Mouse (Mus musculus): ENCODE data around the gene Sp4.

Sp4 gene

DNA sequence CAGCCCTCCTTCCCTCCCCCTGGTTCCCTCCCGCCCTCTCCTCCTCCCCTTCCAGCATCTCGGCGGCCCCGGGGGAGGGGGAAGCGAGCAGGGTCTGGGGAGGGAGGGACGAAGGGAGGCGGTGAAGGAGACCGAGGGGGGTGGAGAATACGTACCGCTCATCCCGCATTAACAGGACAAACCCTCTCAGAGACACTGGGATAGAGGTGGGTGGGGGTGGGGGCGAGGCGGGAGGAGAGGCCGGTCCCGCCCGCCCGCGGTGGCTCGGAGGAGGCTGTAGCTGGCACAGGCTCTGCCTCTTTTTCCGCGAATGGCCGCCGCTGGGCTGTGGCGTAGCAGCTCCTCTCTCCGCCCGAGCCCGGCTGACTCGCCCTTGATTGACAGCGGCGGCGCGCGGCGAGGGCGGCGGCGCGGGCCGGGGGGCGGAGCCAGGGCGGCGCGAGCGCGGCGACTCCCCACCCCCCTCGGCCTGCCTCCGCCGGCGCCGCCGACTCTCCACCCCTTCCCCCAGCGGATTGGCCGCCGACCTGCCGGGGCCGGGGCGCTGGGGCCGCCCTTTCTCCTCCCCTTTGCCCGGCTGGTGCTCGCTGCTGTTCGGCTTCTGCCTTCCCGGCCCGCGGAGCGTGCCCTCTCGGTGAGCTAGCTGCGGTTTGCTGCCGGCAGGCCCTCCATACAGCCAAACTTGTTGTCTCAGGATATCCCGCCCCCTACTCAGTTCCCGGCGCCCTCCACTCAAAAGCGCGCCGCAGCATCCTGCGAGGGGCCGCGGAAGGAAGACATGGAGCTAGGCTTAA is at the start of gene Sp4:
Gene Sp4, minus strand, starts transcription at position 369 of the 794 bp plus-strand sequence.
- ChIA-PET POLR2A (interaction anchor here in 3 of 4 experiments (0.7 to 3.6 kb wide), 33 partner anchors 9 to 548 kb away, joined by 3 to 26 read pairs (median 5); partner anchors contain the start of genes Dnah11 (in 2 of the 3) and Sp8 (in 1 of the 3)), CTCF (interaction anchor here in 2 of 4 experiments (0.6 kb wide), 2 partner anchors 295 to 533 kb away, joined by 3 to 4 read pairs; no protein-coding TSS in a partner anchor)

DNA sequence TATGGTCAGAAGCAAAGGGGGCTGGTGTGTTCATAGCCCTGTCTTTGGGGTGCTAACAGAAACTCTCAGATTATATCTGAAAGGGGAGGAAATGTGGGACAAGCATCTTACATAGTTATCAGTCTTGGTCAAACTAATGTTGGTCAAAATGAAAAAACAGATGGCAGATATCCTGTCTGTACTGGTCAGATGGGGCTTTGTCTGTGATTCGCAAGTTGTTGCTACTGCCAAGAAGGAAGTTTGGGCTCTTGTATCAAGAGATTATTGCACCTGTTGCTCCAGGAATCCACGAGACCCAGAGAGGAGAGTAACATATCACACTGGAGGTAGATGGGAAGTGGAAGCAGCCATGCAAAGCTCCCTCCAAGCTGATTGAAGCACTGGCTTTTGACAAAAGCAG is 37.9 kb upstream of the Sp4 start:
- ChIA-PET CTCF (no interaction called here), POLR2A (interaction anchor here in 1 of 4 experiments (0.6 kb wide), 1 partner anchor 556 kb away, joined by 3 read pairs; no protein-coding TSS in a partner anchor)

DNA sequence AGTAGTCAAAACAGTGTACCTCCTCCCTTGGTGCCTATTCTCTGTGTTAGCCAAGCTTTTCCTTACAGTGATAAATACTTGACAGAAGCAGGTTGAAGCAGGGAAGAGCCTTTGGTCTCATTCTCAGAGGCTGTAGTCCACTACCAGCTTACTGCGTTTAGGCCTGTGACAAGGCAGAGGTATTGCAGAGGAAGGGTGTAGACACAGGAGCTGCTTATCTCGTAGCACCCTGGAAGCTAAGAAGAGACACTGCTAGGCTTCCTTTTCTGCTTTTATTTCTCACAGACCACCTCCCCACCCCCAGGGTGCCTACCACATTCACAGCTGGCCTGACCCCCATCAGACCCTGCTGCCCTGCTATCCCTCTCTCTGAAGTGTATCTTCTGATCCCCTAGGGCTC is 37.0 kb upstream of the Sp4 start:
- CTCF ChIA-PET, result no interaction called here

DNA sequence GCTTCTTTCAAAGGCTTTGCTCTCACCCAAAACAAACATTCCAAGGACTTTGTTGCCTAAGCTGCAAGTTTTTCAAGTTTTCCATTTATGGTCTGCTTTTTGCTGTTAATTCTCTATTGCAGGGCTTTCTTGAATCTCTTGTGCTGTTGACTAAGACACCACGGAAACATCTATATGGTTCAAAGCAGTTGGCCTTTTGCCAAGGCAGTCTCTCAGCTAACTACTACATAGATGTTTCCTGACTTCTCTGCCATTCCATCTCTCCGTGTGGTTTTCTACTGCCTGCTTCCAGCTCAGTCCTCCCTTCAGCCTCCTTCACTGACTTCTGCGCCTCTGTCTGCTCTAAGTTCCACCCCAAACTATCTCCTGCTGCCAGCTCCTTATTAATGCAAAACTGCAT is 36.1 kb upstream of the Sp4 start:
- ChIA-PET CTCF (no interaction called here), POLR2A (interaction anchor here in 1 of 4 experiments (1.7 kb wide), 1 partner anchor 10 kb away, joined by 5 read pairs; no protein-coding TSS in a partner anchor)

More for the DNA sequence above, 37.0 kb upstream of the Sp4 start:
- POLR2A ChIA-PET, result interaction anchor here in 3 of 4 experiments (0.6 to 1.7 kb wide), 3 partner anchors 9 to 313 kb away, joined by 3 to 5 read pairs (median 3); no protein-coding TSS in a partner anchor

DNA sequence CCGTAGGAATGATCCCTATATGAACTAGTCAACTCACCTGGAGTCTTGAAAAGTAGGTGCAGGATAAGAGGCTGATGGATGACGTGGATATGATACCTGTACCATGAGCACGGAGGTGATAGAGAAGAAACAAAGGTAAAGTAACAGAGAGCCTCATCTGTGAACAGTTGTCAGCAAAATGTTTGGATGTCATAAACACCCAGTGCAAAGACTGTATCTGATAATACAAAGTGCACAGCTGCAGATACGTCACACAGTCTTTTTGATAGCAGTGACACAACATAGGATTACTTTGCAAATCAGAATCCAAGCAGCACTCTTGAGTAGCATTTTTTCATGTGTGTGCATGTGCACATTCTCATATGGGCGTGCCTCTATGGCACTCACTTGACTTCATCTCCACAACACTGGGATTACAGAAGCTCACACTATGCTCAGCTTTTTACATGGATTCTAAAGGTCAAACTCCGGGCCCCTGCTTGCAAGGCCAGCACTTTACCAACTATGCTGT is 27.6 kb upstream of the Sp4 start:
- ChIA-PET CTCF (no interaction called here), POLR2A (interaction anchor here in 1 of 4 experiments (0.6 kb wide), 1 partner anchor 177 kb away, joined by 5 read pairs; no protein-coding TSS in a partner anchor)

DNA sequence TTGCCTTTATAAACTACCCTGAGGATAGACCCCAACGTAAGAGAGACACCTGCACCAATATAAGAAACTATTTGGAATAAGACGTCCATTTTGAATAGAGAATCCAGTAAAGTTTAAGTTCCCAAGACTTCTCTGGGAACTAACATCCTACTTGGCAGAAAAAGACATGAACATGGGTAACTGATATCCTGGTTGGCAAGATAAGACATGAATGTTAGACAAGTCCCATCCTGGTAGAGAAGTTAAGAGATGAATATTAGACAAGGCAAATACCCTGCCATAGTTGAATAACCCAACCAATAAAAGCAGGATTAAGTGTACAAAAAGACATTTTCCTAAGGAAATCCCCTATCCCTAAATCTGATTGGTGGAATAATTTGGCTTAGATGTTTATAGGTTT is 26.3 kb upstream of the Sp4 start:
- POLR2A ChIA-PET, result no interaction called here
- CTCF ChIA-PET, result no interaction called here

DNA sequence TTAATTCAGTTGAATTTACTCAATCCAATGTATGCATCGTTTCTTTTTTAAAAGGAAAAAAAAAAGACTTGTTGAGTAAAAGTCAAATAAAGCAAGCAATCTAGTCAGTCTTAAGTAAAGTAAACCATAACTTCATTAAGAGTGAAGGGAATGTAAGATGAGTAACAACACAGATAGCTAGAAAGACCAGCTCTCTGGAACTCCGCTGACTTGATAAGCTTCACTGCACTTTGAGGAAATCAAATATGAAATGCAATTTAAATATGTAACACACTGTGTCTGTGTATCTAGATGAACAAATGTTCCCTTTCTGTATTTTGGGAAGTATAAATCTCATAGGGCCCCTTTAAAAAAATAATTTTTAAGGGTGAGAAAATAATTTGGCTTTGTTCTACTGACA is 24.9 kb upstream of the Sp4 start:
- POLR2A ChIA-PET, result no interaction called here
- CTCF ChIA-PET, result no interaction called here

DNA sequence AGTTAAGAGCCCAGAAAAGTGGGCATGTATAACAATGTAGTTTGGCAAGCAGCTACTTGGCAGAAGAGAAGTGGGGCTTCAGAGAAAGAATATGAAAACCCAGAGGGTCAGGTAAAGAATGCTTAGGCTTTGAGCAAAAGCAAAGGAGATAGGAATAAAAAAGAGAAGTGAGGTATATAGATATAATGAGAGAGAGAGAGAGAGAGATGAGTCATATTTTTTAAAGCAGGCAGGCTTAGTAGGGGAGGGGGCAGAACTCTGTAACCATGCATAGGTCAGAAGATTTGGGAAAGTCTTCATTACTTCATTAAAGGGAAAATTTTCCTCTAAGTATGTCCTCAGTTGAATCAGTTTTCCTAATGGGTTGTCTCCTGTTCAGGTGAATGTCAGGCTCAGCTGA is 18.8 kb upstream of the Sp4 start:
- ChIA-PET POLR2A (no interaction called here), CTCF (no interaction called here)

DNA sequence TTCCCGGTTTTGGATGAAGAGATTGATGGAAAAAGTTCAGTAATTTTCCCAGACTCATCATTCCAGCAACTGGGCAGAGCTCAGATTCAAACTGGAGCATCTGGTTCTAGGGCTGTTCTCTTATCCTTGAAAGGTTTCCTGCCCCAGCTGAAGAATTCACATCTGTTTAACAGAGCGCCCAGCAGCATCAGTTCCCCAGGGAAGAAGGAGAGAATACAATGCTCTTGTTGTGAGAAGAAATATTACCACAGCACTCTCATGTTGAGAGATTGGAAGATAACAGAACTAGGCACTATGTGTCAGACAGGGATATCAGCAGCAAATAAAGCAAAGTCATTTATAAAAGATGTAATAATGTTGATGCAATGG is 13.2 kb upstream of the Sp4 start:
- POLR2A ChIA-PET, result interaction anchor here in 1 of 4 experiments (4.5 kb wide), 1 partner anchor 13 kb away, joined by 26 read pairs; the partner anchor contains the start of gene Sp4
- CTCF ChIA-PET, result no interaction called here

DNA sequence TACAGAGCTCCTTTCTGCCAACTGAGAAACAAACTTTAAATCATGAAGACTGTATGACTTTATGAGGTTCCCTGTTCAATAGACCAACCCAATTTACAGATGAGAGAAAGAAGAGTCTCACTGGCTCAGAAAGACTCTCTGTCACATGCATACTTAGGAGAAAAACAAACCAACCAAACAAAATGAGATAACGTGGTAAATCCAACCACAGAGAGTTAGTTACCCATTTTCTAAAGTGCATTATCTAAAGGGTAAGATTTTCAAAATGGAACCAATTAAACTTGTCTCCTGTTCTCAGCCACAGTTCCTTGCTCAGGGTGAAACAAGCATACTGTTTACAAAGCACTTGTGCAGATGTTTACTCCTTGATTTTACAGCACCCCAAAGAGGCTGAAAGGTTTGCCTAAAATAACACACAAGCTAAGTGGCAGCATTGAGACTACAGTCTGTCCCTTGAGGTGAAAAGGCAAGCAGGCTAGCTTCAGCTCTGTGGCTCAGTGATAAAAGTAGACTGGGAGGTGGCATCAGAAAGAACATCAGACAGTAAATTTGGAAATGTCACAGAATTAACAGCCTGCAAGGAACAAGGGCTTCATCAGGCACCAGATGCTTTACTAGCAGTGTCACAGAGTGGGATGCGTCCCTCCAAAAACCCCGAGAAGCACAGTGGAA is 12.7 kb upstream of the Sp4 start:
- ChIA-PET CTCF (no interaction called here), POLR2A (interaction anchor here in 1 of 4 experiments (4.5 kb wide), 1 partner anchor 12 kb away, joined by 26 read pairs; the partner anchor contains the start of gene Sp4)

DNA sequence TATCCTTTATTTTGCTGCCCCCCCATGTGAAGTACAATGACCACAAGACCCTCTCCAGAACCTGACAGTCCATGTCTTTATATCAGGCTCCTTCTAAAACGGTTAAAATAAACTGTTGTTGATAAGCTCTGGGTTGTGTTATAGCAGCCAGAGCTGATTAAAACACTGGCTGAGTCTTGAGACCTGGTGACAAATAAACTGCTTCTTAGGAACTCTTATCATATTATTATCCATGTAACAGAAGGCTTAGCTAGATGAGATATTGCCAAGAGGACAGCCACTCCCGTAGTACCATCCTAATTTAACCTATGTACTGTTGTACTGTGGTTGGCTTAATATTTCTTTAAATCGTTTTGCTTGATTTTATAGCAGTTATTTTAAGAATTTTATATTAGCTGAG is 2.3 kb upstream of the Sp4 start:
- CTCF ChIA-PET, result interaction anchor here in 1 of 4 experiments (0.9 kb wide), 1 partner anchor 109 kb away, joined by 3 read pairs; no protein-coding TSS in a partner anchor
- POLR2A ChIA-PET, result interaction anchor here in 2 of 4 experiments (1.5 to 3.6 kb wide), 4 partner anchors 9 to 37 kb away, joined by 4 to 26 read pairs (median 8); no protein-coding TSS in a partner anchor

DNA sequence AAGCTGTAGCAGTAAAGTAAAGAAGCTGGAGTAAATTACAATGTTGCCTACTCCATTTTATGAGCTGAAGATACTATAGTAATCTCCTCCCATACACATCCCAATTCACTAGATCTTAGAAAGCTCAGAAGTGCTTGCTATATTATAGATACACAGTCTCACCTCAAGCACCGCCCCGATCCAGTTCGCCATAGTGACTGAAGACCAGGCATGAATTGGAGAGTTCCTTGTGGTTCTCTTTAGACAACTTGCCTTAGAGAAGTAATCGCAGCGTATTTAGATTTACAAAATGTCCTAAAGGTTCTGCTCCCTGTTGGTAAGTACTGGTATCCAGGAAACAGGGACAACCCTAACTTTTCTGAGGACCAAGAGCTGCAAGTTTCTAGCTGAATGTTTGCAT is 1.8 kb upstream of the Sp4 start:
- ChIA-PET CTCF (interaction anchor here in 1 of 4 experiments (0.9 kb wide), 1 partner anchor 108 kb away, joined by 3 read pairs; no protein-coding TSS in a partner anchor), POLR2A (interaction anchor here in 2 of 4 experiments (1.1 to 3.6 kb wide), 9 partner anchors 10 to 769 kb away, joined by 3 to 26 read pairs (median 6); partner anchors contain the start of gene Dnah11 (in 1 of the 2))

DNA sequence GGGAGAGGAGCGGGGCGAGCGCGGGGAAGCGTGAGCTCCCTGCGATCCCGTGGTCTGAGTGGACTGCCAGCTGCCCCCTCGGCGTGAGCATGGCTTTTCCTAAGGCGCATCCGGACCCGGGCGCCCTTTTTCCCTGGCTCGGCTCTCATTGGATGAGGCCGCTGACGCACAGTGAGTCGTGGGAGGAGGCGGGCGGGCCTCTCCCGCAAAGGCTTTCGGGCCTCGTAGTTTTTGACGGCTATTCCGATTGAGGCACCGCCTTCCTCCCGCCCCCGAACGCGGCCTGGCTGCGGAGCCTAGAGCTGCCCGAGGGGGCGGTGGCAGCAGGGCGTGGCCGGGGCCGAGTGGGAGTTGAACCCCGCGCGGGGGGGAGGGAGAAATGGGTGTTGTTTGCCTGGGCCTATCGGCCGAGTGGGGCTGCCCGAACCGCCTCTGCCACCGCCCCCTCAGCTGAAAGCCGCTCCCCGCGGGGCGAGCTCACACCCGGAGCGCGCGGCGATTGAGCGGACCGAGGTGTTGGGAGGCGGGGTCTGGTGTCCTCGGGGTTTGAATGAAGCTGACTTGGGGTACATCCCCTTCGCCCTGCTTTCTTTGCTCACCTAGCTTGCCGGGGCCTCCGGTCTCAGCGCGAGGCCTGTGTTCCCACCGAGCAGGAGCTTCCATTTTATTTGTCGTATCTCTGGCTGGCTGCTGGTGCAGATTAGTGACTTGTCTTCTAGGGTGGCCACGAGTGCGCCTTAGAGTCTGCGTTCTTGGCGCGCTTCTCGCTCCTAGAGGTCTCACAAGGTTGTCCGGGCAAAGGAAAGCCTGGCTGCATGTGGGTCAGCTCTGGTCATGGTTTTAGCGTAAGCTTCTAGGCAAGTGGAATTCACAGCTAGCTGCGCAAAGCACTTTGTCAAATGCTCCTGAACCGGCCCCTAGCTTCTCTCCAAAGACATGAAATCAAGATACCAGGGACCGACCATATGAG is 911 bp upstream of the Sp4 start:
- ChIA-PET POLR2A (interaction anchor here in 3 of 4 experiments (0.6 to 3.6 kb wide), 39 partner anchors 8 to 768 kb away, joined by 3 to 26 read pairs (median 4); partner anchors contain the start of genes Dnah11 (in 2 of the 3) and Sp8 (in 1 of the 3)), CTCF (no interaction called here)

DNA sequence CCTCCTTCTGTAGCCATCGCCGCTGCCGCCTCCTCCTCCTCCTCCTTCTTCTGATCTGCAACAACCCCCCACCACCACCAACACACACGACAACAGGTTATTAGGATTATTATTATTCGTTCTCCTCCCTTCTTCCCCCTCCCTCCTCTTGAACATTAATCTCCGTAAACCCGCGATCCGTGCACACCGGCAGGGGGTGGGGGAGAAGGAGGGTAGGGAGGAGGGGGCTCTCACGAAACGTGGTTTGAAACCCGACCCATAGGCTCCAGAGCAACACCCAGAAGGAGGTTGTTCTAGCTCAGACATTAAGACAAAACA is 527 bp downstream of the Sp4 start:
- CTCF ChIA-PET, result interaction anchor here in 2 of 4 experiments (0.6 kb wide), 2 partner anchors 295 to 532 kb away, joined by 3 to 4 read pairs; no protein-coding TSS in a partner anchor
- POLR2A ChIA-PET, result interaction anchor here in 3 of 4 experiments (0.9 to 3.6 kb wide), 17 partner anchors 8 to 549 kb away, joined by 3 to 26 read pairs (median 5); partner anchors contain the start of gene Dnah11 (in 1 of the 3)

DNA sequence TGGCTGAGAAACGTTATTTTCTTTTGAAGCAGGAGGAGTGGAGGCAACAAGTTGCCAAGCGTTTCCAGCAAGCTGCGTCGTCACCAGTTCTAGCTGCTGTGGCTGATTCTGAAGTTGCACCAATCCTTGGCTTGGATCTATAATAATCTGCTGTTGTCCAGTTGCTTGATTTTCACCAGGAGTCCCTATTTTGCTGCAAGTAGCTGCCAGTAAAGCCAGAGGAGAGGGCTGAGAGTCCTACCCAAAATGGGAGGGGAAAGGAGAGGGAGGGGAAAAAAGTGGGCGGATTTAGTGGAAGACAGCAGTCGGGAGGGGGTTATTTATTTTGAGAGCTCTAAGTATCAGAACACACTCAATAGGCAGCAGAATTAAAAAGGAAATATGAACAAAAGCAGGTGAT is 1.3 kb downstream of the Sp4 start:
- CTCF ChIA-PET, result no interaction called here
- POLR2A ChIA-PET, result interaction anchor here in 3 of 4 experiments (1.2 to 3.6 kb wide), 6 partner anchors 8 to 220 kb away, joined by 3 to 26 read pairs (median 10); partner anchors contain the start of gene Dnah11 (in 1 of the 3)

DNA sequence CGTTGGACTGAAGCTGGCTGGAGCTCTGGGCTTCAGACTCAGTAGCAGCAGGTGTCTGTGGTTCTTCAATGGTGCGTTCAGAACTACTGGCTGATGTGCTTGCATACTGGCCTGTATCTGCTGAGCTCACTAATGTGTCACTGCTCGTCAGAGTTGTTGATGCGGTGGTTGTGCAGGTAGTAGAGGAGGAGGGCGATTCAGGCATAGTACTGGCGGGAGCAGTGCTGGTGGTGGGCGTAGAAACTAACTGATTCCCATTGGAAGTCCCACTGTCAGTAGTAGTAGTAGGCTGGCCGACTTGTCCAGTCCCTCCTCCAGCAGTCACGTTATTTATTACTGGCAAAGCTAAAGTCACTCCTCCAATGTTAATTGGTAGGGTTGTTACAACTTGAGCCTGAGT is 2.1 kb downstream of the Sp4 start:
- ChIA-PET CTCF (interaction anchor here in 1 of 4 experiments (0.6 kb wide), 1 partner anchor 128 kb away, joined by 7 read pairs; no protein-coding TSS in a partner anchor), POLR2A (interaction anchor here in 2 of 4 experiments (0.8 to 1.1 kb wide), 2 partner anchors 9 to 14 kb away, joined by 3 to 4 read pairs; no protein-coding TSS in a partner anchor)

DNA sequence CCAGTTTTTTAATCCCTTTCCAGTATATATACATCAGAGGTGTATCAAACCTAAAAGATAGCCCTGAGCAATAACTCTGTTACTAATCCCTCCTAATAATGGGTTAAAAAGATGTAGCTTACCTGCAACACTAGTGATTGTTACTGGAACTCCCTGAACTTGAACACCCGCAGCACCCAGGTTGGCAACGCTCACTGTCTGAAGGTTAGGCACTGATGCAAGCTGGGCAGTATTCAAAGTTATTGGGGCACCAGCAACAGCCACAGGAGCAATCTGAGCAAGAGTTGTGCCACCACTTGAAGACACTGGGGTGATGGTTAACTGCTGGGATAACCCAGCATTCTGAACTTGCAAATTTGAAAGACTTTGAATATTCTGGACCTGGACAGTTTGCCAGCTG is 2.7 kb downstream of the Sp4 start:
- ChIA-PET POLR2A (interaction anchor here in 2 of 4 experiments (0.8 to 1.1 kb wide), 2 partner anchors 10 to 15 kb away, joined by 3 to 4 read pairs; no protein-coding TSS in a partner anchor), CTCF (interaction anchor here in 2 of 4 experiments (0.6 kb wide), 2 partner anchors 128 to 529 kb away, joined by 3 to 7 read pairs; no protein-coding TSS in a partner anchor)

DNA sequence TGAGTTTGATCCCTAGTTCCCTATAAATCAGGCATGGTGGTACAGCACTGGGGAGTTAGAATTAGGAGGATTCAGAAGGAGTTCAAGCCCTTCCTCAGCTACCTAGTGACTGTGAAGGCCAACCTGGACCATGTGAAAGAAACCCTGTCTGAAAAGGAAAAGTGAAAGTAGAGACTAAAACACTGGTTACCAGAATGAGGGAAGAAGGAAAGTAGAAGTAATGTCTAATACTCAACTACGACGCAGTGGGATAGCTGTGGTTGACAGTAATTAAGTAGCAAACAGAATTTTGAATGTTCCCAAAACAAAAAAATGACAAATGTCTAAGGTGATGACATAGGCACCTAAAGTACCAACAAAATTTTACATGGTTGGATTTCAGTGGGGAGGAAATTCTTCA is 5.0 kb downstream of the Sp4 start:
- POLR2A ChIA-PET, result no interaction called here

More for the DNA sequence above, 5.0 kb downstream of the Sp4 start:
- CTCF ChIA-PET, result no interaction called here

All from embryonic stem cell, embryonic (primary cell).